Mouse (Mus musculus) lung, adult 2 months (tissue): Measurements from ENCODE around the gene Cpne2. TPM values are rescaled to one million over a fixed set of nuclear protein-coding genes. Genes with fewer than 3 reads are reported as not detected.

Experiments used
- DNase-seq: peaks from one replicate; pipeline ENCODE4 v3.0.0; 2022
- H3K4me1 ChIP-seq: fragments of 200-500 bp; 2 replicates; pipeline ENCODE4 v1.6.1; 2011; ENCODE audit warnings: low read length; ENCODE audit not compliant: control insufficient read depth, insufficient read depth
- H3K4me3 ChIP-seq: fragments of 200-500 bp; replicated peaks from 2 replicates; pipeline ENCODE3; 2011; ENCODE audit warnings: low read depth, mild to moderate bottlenecking, control low read depth, low read length; ENCODE audit errors: extremely low read depth
- CTCF ChIP-seq: fragments of 200-500 bp; IDR thresholded peaks from 2 replicates; pipeline ENCODE4 v1.5.1; 2011; ENCODE audit warnings: mild to moderate bottlenecking, low read length, control low read depth; ENCODE audit not compliant: insufficient read depth
- POLR2A ChIP-seq: fragments of 200-500 bp; IDR thresholded peaks from 2 replicates; pipeline ENCODE4 v1.6.1; 2011; ENCODE audit warnings: low read depth, mild to moderate bottlenecking, control low read depth, low read length, borderline replicate concordance; ENCODE audit errors: extremely low read depth
- WGBS: fragments of 180-500 bp; shearing (Covaris S2); methylation state at CpG from one replicate; pipeline ENCODE4 v1.1.7; 2018; 5-methylcytosine and 5-hydroxymethylcytosine counted together
- polyA plus RNA-seq: library from polyadenylated mRNA; depleted of rRNA; stranded (reverse); fragments of >200 nt; gene quantifications from 2 replicates; pipeline ENCODE4 v1.2.3, GENCODE M21; 2012

Cpne2 gene
- polyA plus RNA-seq, 1 experiment = 21.2 TPM

DNA sequence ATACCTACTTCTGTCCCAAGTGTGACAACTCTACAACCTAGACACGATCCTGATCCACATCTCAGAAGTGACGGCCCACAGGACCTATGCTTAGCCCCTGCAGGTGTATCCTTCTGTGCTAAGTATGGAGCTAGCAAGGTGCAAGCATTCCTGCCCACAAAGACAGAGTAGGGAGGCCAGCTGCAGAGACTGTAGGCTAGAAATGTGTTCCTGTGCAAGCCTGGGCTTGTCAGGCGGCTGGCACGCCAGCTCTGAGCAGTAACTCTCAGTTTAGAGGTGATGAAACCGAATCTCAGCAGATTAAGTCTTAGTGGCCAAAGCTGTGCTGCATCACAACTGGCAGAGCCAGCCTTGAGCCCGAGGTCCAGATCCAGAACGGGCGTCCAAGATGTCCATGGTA is 35.3 kb downstream of the Cpne2 start:
- 86% methylated on average over 8 of the region's 8 CpGs for WGBS
- no peak overlapping the region for H3K4me3 ChIP-seq
- no peaks in the 10 kb centered on the region for H3K4me1 ChIP-seq
- no peak for TF ChIP-seq CTCF
- no peak for TF ChIP-seq POLR2A
- no peak for DNase-seq

DNA sequence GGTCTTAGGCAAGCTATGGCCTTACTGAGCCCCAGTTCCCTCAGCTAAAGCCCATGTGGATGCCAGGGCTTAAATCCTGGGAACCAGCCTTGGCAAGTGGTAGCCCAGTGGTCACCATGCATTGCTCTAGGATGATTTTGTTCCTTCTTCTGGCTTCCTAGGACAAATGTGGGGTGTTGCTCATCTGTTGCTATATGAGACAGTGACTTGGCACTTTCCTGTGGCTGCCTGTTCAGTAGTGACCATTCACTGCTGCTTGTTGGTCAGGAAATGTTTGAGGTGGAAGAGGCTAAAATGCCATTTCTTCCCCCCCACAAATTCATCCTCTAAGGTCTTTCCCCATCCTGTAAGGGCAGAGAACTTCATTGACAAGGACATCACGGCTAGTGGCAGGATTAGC is 36.6 kb downstream of the Cpne2 start:
- H3K4me3 ChIP-seq = no peak overlapping the region
- WGBS = 77% methylated on average over 1 of the region's 1 CpGs
- H3K4me1 ChIP-seq = no peaks in the 10 kb centered on the region
- no peak for TF ChIP-seq POLR2A
- no peak for TF ChIP-seq CTCF
- DNase-seq = no peak

DNA sequence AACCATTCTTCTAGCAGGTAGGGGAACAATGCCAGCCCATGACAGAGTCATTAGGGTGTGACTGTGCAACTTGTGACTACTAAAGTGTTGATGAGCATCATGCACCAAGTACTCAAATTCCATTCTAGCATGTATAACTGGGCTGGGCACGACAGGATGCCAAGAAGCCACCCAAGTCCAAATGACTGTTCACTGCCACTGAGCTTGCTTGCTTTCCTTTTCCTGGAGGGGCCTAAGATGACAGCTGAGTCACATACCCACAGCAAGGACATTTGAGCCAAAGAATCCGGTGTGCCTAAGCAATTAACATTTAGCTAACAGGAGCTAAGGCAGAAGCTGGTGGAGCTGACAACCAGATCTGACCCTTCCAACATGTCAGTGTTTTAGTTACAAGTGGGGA is 39.1 kb downstream of the Cpne2 start:
- whole genome bisulfite sequencing = 52% methylated on average over 2 of the region's 2 CpGs
- TF ChIP-seq POLR2A = no peak
- no peak for TF ChIP-seq CTCF
- H3K4me3 ChIP-seq = no peak overlapping the region
- no peaks in the 10 kb centered on the region for H3K4me1 ChIP-seq
- DNase-seq = no peak

DNA sequence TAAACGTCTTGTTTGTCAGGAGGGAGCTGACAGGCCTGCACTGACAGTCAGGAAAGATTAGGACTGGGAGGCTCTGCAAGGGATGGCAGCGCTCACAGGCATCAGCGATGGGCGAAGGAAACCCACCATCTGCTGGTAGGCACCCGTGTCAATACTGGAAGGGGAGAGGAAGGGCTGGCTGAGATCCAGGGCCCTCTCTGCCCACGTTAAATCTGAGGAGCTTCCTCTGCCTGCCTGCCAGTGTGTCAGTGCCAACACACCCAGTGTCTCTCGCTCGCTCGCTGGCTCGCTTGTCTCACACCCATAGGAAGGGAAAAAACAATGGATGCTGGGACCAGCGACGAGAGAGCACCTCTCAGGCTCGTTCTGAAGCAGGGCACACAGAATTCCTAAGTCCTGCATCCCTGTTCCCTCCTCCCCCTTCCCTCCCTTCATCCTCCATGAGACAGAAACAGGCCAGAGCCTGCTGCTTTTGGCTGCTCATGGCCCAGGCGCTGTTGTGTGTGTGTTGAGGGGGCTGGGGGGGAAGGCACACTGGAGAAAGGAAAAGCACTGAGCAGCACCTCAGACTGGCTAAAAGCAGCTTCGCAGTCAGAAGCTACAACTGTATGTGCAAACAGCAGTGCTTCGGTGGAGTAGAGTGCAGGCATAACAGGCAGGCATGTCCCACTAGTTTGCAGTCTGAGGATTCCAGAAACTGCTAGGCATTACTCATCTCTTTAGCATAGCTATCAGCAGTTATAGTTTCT is 41.5 kb downstream of the Cpne2 start:
- 82% methylated on average over 16 of the region's 16 CpGs for WGBS
- Histone ChIP-seq H3K4me1 (no peaks in the 10 kb centered on the region), H3K4me3 (no peak overlapping the region)
- no peak for DNase-seq
- TF ChIP-seq POLR2A = no peak
- no peak for TF ChIP-seq CTCF

- DNase-seq = no peak
- Histone ChIP-seq H3K4me3 (no peak overlapping the region), H3K4me1 (no peaks in the 10 kb centered on the region)
- 91% methylated on average over 4 of the region's 4 CpGs for WGBS
- no peak for TF ChIP-seq CTCF
- no peak for TF ChIP-seq POLR2A
Measured at GRCm38 (mm10) chr8:94575148-94575547, 42.4 kb downstream of the Cpne2 start.

- H3K4me1 ChIP-seq = no peaks in the 10 kb centered on the region
- 80% methylated on average over 7 of the region's 7 CpGs for WGBS
- TF ChIP-seq POLR2A (no peak), CTCF (no peak)
Measured at GRCm38 (mm10) chr8:94581820-94582483, 49.2 kb downstream of the Cpne2 start.

DNA sequence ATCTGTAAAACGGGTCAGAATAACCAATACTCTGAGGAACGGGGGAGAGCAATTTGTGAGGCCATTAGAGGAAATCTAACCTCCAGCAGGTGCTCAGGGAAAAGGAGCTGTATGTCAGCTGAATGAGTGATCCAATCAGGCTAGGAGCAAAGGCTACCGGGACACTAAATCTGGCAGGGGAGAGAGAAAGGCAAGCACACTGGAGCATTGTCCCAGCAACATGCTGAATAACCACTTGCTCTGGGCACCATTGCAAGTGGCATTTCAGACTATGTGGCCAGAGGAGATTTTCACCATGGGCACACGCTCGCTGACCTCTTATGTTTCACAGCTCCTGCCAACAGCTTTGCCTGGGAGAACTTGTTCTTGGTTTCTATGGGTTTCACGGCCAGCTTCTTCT is 49.8 kb downstream of the Cpne2 start:
- no peak for DNase-seq
- H3K4me1 ChIP-seq = no peaks in the 10 kb centered on the region
- H3K4me3 ChIP-seq = no peak overlapping the region
- 90% methylated on average over 6 of the region's 6 CpGs for WGBS
- no peak for TF ChIP-seq POLR2A
- no peak for TF ChIP-seq CTCF

More at GRCm38 (mm10) chr8:94581820-94582483, 49.2 kb downstream of the Cpne2 start:
- no peak overlapping the region for H3K4me3 ChIP-seq
- DNase-seq = no peak

GRCm38 (mm10) chr8:94584238-94584817 is 51.5 kb downstream of the Cpne2 start:
- Histone ChIP-seq H3K4me3 (no peak overlapping the region), H3K4me1 (no peaks in the 10 kb centered on the region)
- TF ChIP-seq CTCF (no peak), POLR2A (no peak)
- no peak for DNase-seq
- WGBS = 31% methylated on average over 4 of the region's 4 CpGs

GRCm38 (mm10) chr8:94591691-94592090 is 58.9 kb downstream of the Cpne2 start:
- Histone ChIP-seq H3K4me1 (no peaks in the 10 kb centered on the region), H3K4me3 (no peak overlapping the region)
- DNase-seq = no peak
- WGBS = 63% methylated on average over 4 of the region's 4 CpGs
- TF ChIP-seq CTCF = no peak
- TF ChIP-seq POLR2A = no peak

GRCm38 (mm10) chr8:94594211-94594610 is 61.4 kb downstream of the Cpne2 start:
- TF ChIP-seq CTCF (no peak), POLR2A (no peak)
- 14% methylated on average over 1 of the region's 1 CpGs for WGBS
- Histone ChIP-seq H3K4me1 (no peaks in the 10 kb centered on the region), H3K4me3 (no peak overlapping the region)
- no peak for DNase-seq
